Mouse (Mus musculus) small intestine, adult 2 months (tissue): ENCODE results near the gene Pygm.

ENCODE experiments used
- CTCF ChIP-seq: fragments of 200-500 bp; IDR thresholded peaks from 2 replicates; pipeline ENCODE4 v1.5.1; 2012; ENCODE audit warnings: low read depth, mild to moderate bottlenecking, control low read depth, inconsistent platforms, low read length, moderate library complexity, mixed read lengths; ENCODE audit not compliant: insufficient replicate concordance, insufficient read length; ENCODE audit errors: extremely low read depth
- POLR2A ChIP-seq: fragments of 200-500 bp; IDR thresholded peaks from 2 replicates; pipeline ENCODE4 v1.6.1; 2012; ENCODE audit warnings: low read depth, mild to moderate bottlenecking, control low read depth, inconsistent platforms, low read length, moderate library complexity

- TF ChIP-seq POLR2A (no peak), CTCF (no peak)
Measured at GRCm38 (mm10) chr19:6426703-6427500, 42.7 kb downstream of the Pygm start.
